In the genomic region with DNA sequence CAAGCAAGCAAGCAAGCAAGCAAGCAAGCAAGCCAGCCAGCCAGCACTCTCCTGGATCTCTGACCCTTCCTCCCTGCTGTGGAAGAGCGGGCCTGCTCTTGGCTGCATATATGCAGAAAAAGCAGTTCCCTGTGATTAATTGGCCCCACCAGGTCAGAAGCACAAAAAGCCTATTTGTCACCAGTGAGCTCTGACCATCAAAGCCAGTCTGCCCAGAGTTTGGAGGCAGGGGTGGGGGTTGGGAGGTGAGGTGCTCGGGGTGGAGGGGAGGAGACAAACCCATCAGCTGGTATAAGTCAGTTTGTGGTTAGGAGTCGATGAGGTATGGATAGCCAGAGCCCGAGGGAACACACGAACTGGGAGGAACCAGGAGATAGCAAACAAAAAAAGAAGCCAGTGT, we compare ENCODE assay signal across 13 mouse cellular contexts.
A peak's percentile ranks its signal among the peaks of the same experiment; 100 is the strongest.
DNase-seq lines count a peak whose midpoint lies in the region; ATAC-seq lines count a peak whose summit lies in the region.
"Had no signal": no experiment of that assay in that cellular context is flagged by ENCODE, and none has a peak within 500 bp of the region (broad histone marks: within the 10 kb centered on the region; RNA-seq: fewer than 3 reads in every experiment).

No protein-coding gene starts in this region.

- H3K9me3 ChIP-seq in kidney, embryonic 16.5 days (ENCODE audit: low read length): no peaks in the 10 kb centered on the region
- H3K9me3 ChIP-seq: heart, embryonic 15.5 days had no signal

- peak; percentile 54 for ATAC-seq in kidney, embryonic 16.5 days (ENCODE audit: low FRiP score, low TSS enrichment)
- ATAC-seq in megakaryocyte progenitor cell, adult 5-6 weeks (replicated peaks; ENCODE audit: poor library complexity): peak; percentile 34

- H3K4me3 ChIP-seq in kidney, embryonic 16.5 days (ENCODE audit: low read length): no peak overlapping the region
- H3K4me3 ChIP-seq: heart, embryonic 15.5 days had no signal

- DNase-seq in kidney, postnatal 14 days: no peak
- DNase-seq in ZHBTc4 (ENCODE audit: low read depth, low spot score): peak; percentile 30
- DNase-seq in embryo, embryonic 11 days: peak; percentile 54
- DNase-seq in lung, postnatal 25 days (ENCODE audit: low spot score): no peak
- DNase-seq in ovary, postnatal 36 days (ENCODE audit: low spot score): no peak
- DNase-seq: cerebellum, adult 11 months; kidney, postnatal 36 days; left cerebral cortex, postnatal 4 days; lung, adult 2 months; right cerebral cortex, adult 18-20 months had no signal

- H3K36me3 ChIP-seq in kidney, embryonic 16.5 days (ENCODE audit: insufficient read depth, low read length): no peaks in the 10 kb centered on the region
- H3K36me3 ChIP-seq: heart, embryonic 15.5 days had no signal

- H3K27ac ChIP-seq in kidney, embryonic 16.5 days (ENCODE audit: low read length): no peak overlapping the region
- H3K27ac ChIP-seq: heart, embryonic 15.5 days had no signal

- no peaks in the 10 kb centered on the region for H3K27me3 ChIP-seq in kidney, embryonic 16.5 days (ENCODE audit: insufficient read depth, low read length)
- H3K27me3 ChIP-seq: heart, embryonic 15.5 days had no signal

- no peak overlapping the region for H3K9ac ChIP-seq in kidney, embryonic 16.5 days (replicated peaks; ENCODE audit: low read length)
- H3K9ac ChIP-seq: heart, embryonic 15.5 days had no signal

- WGBS in kidney, embryonic 16.5 days: 8% methylated on average over 5 of the region's 5 CpGs

- no peak overlapping the region for H3K4me2 ChIP-seq in kidney, embryonic 16.5 days (replicated peaks; ENCODE audit: low read depth, low read length)
- H3K4me2 ChIP-seq: heart, embryonic 15.5 days had no signal

- peaks cover 13% of the 10 kb centered on the region for H3K4me1 ChIP-seq in kidney, embryonic 16.5 days (ENCODE audit: insufficient read depth, low read length)
- H3K4me1 ChIP-seq: heart, embryonic 15.5 days had no signal

Comparison
In these comparisons a context has a peak if more than half of its experiments do, and no peak if none do; other contexts are left out.
1. DNase-seq: peak in ZHBTc4 (single experiment) and embryo, embryonic 11 days (single experiment); none in kidney, postnatal 14 days (single experiment), lung, postnatal 25 days (single experiment) and ovary, postnatal 36 days (single experiment).